Mouse (Mus musculus): ENCODE data around the gene Parp8.

DNA sequence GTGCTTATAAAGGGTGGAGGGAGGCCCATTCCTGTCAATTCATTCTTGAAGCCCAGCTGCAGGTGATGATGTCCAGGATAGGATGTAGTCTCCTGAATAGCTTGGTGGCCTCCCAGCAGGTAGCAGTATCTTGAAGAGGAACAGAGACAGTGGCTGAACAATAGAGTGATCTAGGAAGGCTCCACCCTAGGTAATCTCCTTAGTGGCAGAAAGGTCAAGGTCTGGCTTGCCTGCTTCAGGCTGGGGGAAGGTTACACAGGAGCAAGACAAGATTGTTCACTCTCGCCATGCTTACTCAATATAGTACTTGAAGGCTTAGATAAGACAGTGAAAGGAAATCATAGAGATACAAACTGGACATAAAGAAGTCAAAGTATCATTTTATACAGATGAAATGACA, 213.9 kb downstream of the Parp8 start:
- no peak for TF ChIP-seq CTCF (IDR thresholded peaks at IDR 0.05; ENCODE audit: low read depth)
- no peak for TF ChIP-seq EP300 (IDR thresholded peaks at IDR 0.05; ENCODE audit: low read depth)
